Mouse (Mus musculus) retina, adult 2 months (tissue): ENCODE measurements around the gene Cyp11a1.
A peak's percentile ranks its signal among the peaks of the same experiment; 100 is the strongest.

Experiments
- DNase-seq: peaks from one replicate; pipeline ENCODE4 v3.0.0-alpha.2; 2012; ENCODE audit warnings: low read depth, low spot score

Cyp11a1 gene

GRCm38 (mm10) chr9:57972776-57973439, 33.3 kb upstream of the Cyp11a1 start:
- DNase-seq: no peak

GRCm38 (mm10) chr9:57973440-57974066, 32.7 kb upstream of the Cyp11a1 start:
- DNase-seq: no peak

DNA sequence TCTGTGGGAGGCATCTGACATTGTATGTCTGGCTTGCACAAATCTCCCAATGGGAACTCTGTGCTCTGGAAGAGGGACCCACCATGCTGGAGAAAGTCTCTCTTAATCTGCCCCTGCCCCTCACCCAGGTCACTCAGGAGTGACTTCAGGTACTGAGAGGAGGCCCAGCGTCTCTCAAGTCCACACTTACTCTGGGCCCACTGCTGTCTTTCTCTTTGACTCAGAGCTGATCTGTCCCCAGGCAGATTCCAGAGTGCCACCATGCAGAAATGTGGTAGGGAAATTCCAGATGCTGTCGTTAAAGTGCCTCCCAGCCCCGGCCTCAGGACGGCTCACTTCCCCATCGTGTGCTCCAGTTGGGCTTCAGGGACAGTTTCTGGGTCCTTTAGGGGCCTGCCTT, 32.0 kb upstream of the Cyp11a1 start:
- no peak for DNase-seq

DNA sequence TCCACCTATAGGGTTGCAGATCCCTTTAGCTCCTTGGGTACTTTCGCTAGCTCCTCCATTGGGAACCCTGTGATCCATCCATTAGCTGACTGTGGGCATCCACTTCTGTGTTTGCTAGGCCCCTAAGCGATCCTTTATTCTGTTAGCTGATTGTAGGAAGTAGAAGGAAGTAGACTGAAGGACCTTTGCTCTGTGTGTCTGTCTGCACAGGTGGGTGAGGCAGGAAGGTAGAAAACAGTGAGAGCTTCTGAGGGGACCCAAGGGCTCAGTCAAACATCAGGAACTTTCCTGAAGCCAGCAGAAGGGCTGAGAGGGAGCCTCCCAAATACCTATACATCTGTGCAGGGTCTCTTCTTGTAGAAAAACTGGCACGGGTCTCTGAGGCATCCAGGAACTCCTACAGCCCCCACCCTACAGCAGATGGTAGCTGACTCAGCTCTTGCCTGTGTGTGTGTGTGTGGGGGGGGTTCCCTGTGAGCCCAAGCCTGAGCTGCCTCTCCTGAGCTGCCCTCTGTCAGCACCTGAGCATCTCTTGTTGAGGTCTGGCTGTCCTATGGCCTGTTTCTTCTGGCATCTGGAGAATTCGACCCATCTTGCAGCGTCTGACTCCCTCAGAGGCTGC, 30.9 kb upstream of the Cyp11a1 start:
- DNase-seq: no peak

GRCm38 (mm10) chr9:57978025-57978424, 28.2 kb upstream of the Cyp11a1 start:
- DNase-seq: no peak

GRCm38 (mm10) chr9:57978858-57979257, 27.4 kb upstream of the Cyp11a1 start:
- DNase-seq: no peak

DNA sequence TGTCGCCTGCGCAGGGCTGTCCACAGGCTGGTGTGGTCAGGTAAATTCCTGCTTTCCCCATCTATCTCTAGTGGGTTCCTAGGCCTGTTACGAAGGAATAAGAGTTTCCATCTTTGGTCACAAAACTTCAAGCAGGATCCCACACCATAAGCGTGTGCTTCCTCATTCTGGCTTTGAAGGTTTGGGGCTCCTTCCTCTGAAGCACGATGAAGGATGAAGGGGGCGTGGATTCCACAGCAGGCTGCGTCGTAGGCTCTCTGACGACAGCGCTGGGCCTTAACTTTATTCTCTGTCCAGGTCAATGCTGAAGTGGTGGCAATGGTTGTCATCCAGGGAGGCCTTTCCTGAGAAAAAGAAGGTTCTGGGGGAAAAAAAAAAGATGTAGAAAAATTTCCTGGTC, 25.6 kb upstream of the Cyp11a1 start:
- DNase-seq: no peak

DNA sequence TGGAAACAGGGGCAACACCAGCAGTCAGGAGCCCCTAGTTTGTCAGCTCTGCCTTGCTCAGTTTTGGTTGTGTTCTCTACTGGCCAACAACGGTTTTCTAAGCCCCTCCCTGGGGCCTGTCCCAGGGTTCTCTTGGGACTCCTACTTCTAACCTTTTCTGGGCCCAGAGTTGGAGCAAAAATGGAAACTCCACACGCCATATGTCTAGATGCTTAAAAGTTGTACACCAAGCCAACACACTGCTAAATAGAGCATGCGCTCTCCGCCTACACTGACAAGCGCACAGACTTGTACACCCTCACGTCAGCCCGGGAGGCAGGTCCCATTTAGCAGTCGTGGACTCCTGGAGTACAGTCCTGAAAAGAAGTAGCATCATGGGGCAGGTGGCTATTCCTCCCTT, 20.9 kb upstream of the Cyp11a1 start:
- DNase-seq: no peak

DNA sequence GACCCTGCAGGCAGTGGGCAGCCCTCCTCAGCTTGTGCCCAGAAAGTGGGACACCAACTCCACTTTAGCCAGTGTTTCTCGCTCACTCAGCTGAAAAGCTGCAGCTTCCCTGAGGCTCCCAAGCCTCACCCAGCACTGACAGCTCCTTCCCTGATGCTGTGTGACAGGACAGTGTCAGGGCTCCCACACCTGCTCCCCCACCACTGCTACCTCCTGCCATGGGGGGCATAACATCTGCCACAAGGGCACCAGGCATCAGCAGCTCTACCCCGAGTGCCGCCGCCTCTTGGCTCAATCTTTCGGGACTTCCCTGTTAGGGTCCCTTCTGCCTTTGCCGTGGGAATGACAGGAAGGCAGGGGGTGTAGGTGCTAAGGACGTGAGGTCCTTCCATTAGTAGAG, 19.9 kb upstream of the Cyp11a1 start:
- no peak for DNase-seq

DNA sequence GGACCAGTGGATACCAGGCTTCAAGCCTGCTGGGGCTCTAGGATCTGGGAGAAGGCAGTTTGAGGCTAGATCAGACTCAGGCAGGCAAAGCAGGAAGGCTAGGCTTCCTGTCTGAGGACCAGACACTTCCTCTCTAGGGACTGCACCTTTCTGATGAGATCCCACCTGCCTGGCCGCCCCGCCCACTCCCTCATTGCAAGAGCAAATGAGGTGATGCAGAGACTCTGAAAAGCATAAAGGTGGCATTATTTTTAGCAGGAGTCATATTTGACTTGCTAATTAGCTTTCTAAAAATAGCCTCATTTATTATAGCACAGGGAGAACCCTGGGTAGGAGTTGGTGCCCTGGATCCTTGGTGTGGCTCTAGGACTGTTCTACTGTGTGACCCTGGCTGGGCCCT, 18.1 kb upstream of the Cyp11a1 start:
- DNase-seq: no peak

- DNase-seq: no peak
Observed at GRCm38 (mm10) chr9:57989309-57989708, 16.9 kb upstream of the Cyp11a1 start.

- DNase-seq: no peak
Observed at GRCm38 (mm10) chr9:57990438-57991110, 15.6 kb upstream of the Cyp11a1 start.

- no peak for DNase-seq
Observed at GRCm38 (mm10) chr9:57992060-57992459, 14.2 kb upstream of the Cyp11a1 start.

DNA sequence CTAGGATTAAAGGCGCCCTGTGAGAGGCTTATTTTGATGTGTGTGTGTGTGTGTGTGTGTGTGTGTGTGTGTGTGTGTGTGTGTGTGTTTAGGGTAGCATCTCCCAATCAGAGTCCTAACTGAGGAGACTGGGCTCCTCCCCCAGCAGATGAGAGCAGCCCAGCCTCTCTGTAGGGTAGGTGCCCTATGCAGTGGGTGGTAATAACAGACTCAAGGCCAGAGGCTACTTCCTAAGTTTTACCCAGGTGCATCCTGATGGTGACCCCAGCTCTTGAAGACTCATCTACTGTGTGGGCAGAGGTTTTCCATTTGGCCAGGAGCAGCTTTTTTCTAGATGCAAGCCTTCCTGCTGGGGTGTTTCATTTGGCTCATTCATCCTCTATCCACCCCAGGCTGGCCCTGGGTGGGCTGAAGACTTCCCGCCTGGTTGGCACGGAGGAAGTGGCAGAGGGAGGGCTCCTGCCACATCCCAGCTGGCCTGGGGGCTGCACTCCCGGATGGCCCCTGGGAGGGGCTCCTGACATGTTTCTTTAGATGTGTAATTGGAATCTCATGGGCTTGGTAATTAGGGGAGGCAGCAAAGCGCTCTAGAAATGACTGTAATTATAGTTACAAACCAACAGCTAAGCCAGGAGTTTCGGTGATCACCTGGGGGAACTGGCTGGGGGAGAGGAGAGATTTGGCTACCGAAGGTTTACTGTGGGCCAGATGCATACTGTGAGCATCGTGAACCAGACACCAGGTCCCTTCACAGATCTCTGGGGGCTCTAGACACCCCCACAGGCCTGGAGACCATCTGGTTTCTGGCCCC, 13.2 kb upstream of the Cyp11a1 start:
- DNase-seq: no peak

DNA sequence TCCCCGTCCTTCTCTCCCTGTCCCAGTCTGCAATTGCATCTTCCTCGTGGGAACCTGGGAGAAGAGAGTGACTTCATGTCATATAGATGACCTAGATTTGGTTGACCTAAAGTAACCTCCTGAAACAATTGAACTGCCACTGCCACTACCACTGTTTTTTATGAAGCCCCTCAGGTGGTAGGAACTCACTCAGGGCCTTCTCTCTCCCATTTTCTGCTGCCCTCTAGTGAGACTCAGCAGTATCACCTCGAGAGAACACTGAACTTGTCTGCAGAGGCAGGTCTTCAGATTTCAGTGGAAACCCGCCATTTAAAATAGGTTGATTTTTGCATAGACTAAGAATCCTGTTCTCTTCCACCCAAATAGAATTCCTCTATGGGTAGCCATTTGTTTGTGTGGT, 10.9 kb upstream of the Cyp11a1 start:
- DNase-seq: no peak

DNA sequence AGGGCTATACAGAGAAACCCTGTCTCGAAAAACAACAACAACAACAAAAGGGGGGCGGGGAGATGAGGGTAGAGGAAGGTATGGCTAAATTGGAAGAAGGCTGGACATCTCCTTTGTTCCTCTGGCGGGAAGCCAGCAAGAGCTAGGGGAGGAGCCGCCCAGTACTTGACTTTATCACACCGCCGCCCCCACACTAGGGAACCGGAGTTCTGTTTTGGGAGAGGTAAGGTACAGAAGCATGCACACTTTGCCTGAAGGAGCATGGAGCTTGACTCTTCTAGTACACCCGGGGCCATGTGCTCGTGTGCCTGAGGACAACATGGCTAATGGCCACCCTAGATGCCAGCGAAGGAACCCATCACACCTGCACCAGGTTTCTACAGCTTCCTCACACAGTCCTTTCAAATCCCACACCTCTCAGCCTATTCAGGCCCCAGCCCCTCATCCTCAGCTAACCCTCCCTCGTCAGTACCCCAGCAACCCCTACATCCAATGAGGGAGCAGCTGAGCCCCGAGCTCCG, 8.6 kb upstream of the Cyp11a1 start:
- DNase-seq: no peak

DNA sequence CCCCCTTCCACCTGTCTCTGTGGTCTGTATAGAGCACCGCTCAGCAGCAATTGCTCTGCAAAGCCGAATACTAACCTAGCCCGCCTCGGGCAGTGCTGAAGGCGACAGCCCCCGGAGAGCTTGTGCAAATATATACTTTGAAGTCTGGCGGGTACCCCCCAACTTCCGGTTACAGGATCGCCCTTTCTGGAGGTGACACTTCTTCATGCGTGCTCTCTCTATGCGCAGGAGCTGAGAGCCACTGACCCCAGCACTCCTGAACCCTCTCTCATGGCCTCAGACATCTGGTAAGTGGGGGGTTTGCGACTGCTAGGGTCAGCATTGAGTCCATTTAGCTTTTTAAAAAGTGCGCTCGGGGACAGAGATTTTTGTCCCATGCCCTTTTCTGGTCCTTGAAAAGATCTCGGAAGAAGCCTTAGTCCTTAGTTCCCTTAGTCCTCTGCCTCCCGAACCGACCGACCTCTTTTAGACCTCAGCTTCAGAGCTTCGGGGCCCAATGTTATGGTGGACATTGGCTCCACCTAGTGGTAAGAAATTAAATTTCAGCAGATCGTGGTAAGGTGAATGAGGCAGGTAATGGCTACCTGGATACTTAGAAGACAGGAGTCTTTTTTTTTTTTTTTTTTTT, 8.1 kb upstream of the Cyp11a1 start:
- DNase-seq: peak; percentile 64

DNA sequence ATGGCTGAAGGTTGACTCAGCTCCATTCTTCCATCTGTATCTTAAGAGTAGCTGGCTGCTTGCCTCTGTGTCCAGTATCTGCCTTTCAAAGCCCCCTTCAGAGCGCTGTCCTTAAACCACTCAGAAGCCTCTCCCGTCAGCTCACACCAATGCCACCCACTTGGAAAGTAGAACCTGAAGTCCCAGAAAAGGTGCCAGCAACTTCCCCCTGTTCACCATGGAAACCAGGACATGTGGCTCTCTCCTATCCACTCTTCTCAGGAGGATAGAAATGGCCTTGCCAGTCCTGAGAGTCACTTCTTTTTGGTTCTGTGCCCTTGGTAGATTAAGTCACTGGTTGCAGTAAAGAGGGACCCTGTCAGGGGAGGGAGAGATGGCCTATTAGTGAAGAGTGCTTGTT, 7.5 kb upstream of the Cyp11a1 start:
- DNase-seq: no peak

GRCm38 (mm10) chr9:57999676-58000075, 6.5 kb upstream of the Cyp11a1 start:
- DNase-seq: no peak

DNA sequence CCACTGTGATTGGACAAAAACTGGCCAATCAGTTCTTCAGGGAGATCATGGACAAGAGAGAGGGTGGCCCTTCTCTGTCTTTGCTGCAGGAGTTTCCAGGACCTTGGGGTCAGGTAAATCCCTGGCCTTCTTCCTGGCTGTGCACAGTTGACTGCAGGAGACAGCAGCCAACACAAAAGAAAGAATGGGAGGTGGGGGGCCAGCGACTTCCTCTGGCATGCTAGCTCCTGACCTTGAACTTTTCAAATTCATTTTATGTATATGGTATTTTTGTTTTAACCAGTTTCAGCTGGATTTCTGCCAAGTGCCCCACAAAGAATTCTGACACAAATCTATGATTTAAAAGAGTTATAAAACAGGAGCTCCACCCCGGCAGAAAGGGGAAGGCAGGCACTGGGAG, 2.9 kb upstream of the Cyp11a1 start:
- no peak for DNase-seq

- DNase-seq: no peak
Observed at GRCm38 (mm10) chr9:58008336-58009014, 2.3 kb downstream of the Cyp11a1 start.
